Mouse (Mus musculus): Measurements from ENCODE around the gene 4930404N11Rik. TPM values are rescaled to one million over a fixed set of nuclear protein-coding genes. Genes with fewer than 3 reads are reported as not detected.
A peak's percentile ranks its signal among the peaks of the same experiment; 100 is the strongest.

4930404N11Rik gene
- polyA plus RNA-seq, 1 experiment from 2014 or later: 0.43 TPM

- whole genome bisulfite sequencing: 75% methylated on average over 5 of the region's 5 CpGs
- Histone ChIP-seq H3K27me3 (ENCODE audit: control insufficient read depth, insufficient read depth, low read length) (no peaks in the 10 kb centered on the region), H3K4me3 (ENCODE audit: low read depth, low read length) (no peak overlapping the region), H3K36me3 (ENCODE audit: control insufficient read depth, insufficient read depth, low read length) (peaks cover 22% of the 10 kb centered on the region), H3K4me1 (ENCODE audit: control insufficient read depth, insufficient read depth, low read length) (peaks cover 19% of the 10 kb centered on the region), H3K9me3 (ENCODE audit: control insufficient read depth, low read depth, low read length) (no peaks in the 10 kb centered on the region), H3K9ac (replicated peaks; ENCODE audit: low read depth, low read length) (no peak overlapping the region), H3K27ac (ENCODE audit: low read length) (no peak overlapping the region), H3K4me2 (replicated peaks; ENCODE audit: low read depth, low read length) (no peak overlapping the region)
- no peak for ATAC-seq (ENCODE audit: insufficient number of reproducible peaks, insufficient read depth, low FRiP score, low read depth)
These were observed 31.1 kb upstream of the 4930404N11Rik start for GRCm38 (mm10) chr10:81396749-81397148.

- WGBS: 85% methylated on average over 4 of the region's 4 CpGs
- Histone ChIP-seq H3K9me3 (ENCODE audit: control insufficient read depth, low read depth, low read length) (no peaks in the 10 kb centered on the region), H3K4me2 (replicated peaks; ENCODE audit: low read depth, low read length) (no peak overlapping the region), H3K4me1 (ENCODE audit: control insufficient read depth, insufficient read depth, low read length) (peaks cover 13% of the 10 kb centered on the region), H3K36me3 (ENCODE audit: control insufficient read depth, insufficient read depth, low read length) (peaks cover 22% of the 10 kb centered on the region), H3K9ac (replicated peaks; ENCODE audit: low read depth, low read length) (no peak overlapping the region), H3K27ac (ENCODE audit: low read length) (no peak overlapping the region), H3K4me3 (ENCODE audit: low read depth, low read length) (no peak overlapping the region), H3K27me3 (ENCODE audit: control insufficient read depth, insufficient read depth, low read length) (no peaks in the 10 kb centered on the region)
- no peak for ATAC-seq (ENCODE audit: insufficient number of reproducible peaks, insufficient read depth, low FRiP score, low read depth)
These were observed 30.2 kb upstream of the 4930404N11Rik start for GRCm38 (mm10) chr10:81395865-81396264.

- 14% methylated on average over 5 of the region's 5 CpGs for WGBS
- H3K4me2 ChIP-seq (replicated peaks; ENCODE audit: low read depth, low read length): no peak overlapping the region
- peaks cover 16% of the 10 kb centered on the region for H3K36me3 ChIP-seq (ENCODE audit: control insufficient read depth, insufficient read depth, low read length)
- H3K9me3 ChIP-seq (ENCODE audit: control insufficient read depth, low read depth, low read length): no peaks in the 10 kb centered on the region
- no peak for ATAC-seq (ENCODE audit: insufficient number of reproducible peaks, insufficient read depth, low FRiP score, low read depth)
- H3K27ac ChIP-seq (ENCODE audit: low read length): no peak overlapping the region
- no peaks in the 10 kb centered on the region for H3K27me3 ChIP-seq (ENCODE audit: control insufficient read depth, insufficient read depth, low read length)
- peaks cover 13% of the 10 kb centered on the region for H3K4me1 ChIP-seq (ENCODE audit: control insufficient read depth, insufficient read depth, low read length)
- no peak overlapping the region for H3K4me3 ChIP-seq (ENCODE audit: low read depth, low read length)
- no peak overlapping the region for H3K9ac ChIP-seq (replicated peaks; ENCODE audit: low read depth, low read length)
These were observed 29.5 kb upstream of the 4930404N11Rik start for GRCm38 (mm10) chr10:81395127-81395526.

GRCm38 (mm10) chr10:81393456-81394063, 27.9 kb upstream of the 4930404N11Rik start:
- peak overlapping the region; percentile 0; the same call in 1 of the 2 replicates for H3K9ac ChIP-seq (replicated peaks; ENCODE audit: low read depth, low read length)
- peaks cover 21% of the 10 kb centered on the region for H3K4me1 ChIP-seq (ENCODE audit: control insufficient read depth, insufficient read depth, low read length)
- H3K4me2 ChIP-seq (replicated peaks; ENCODE audit: low read depth, low read length): peak overlapping the region; percentile 59
- H3K9me3 ChIP-seq (ENCODE audit: control insufficient read depth, low read depth, low read length): no peaks in the 10 kb centered on the region
- peaks cover 9% of the 10 kb centered on the region for H3K36me3 ChIP-seq (ENCODE audit: control insufficient read depth, insufficient read depth, low read length)
- no peaks in the 10 kb centered on the region for H3K27me3 ChIP-seq (ENCODE audit: control insufficient read depth, insufficient read depth, low read length)
- ATAC-seq (ENCODE audit: insufficient number of reproducible peaks, insufficient read depth, low FRiP score, low read depth): no peak
- H3K27ac ChIP-seq (ENCODE audit: low read length): peak overlapping the region; percentile 70
- 4% methylated on average over 19 of the region's 19 CpGs for WGBS
- H3K4me3 ChIP-seq (ENCODE audit: low read depth, low read length): peak overlapping the region; percentile 25

GRCm38 (mm10) chr10:81392781-81393185, 27.2 kb upstream of the 4930404N11Rik start, which contains the start of gene Smim24:
Gene Smim24, plus strand, starts transcription at chr10:81393051.
- no peaks in the 10 kb centered on the region for H3K9me3 ChIP-seq (ENCODE audit: control insufficient read depth, low read depth, low read length)
- ATAC-seq (ENCODE audit: insufficient number of reproducible peaks, insufficient read depth, low FRiP score, low read depth): peak; percentile 24; the same call in 1 of the 2 replicates
- WGBS: 57% methylated on average over 14 of the region's 14 CpGs

GRCm38 (mm10) chr10:81392270-81392669, 26.7 kb upstream of the 4930404N11Rik start:
- no peak for ATAC-seq (ENCODE audit: insufficient number of reproducible peaks, insufficient read depth, low FRiP score, low read depth)
- H3K4me3 ChIP-seq (ENCODE audit: low read depth, low read length): no peak overlapping the region
- H3K27ac ChIP-seq (ENCODE audit: low read length): 0 out of 2 replicates have a peak overlapping the region, but pooled peaks have one; percentile 70
- no peak overlapping the region for H3K9ac ChIP-seq (replicated peaks; ENCODE audit: low read depth, low read length)
- H3K4me1 ChIP-seq (ENCODE audit: control insufficient read depth, insufficient read depth, low read length): peaks cover 21% of the 10 kb centered on the region
- WGBS: 85% methylated on average over 6 of the region's 6 CpGs
- H3K9me3 ChIP-seq (ENCODE audit: control insufficient read depth, low read depth, low read length): no peaks in the 10 kb centered on the region
- H3K36me3 ChIP-seq (ENCODE audit: control insufficient read depth, insufficient read depth, low read length): peaks cover 10% of the 10 kb centered on the region
- H3K4me2 ChIP-seq (replicated peaks; ENCODE audit: low read depth, low read length): no peak overlapping the region
- no peaks in the 10 kb centered on the region for H3K27me3 ChIP-seq (ENCODE audit: control insufficient read depth, insufficient read depth, low read length)

More at GRCm38 (mm10) chr10:81392781-81393185, 27.2 kb upstream of the 4930404N11Rik start, which contains the start of gene Smim24:
- Histone ChIP-seq H3K36me3 (ENCODE audit: control insufficient read depth, insufficient read depth, low read length) (peaks cover 9% of the 10 kb centered on the region), H3K27me3 (ENCODE audit: control insufficient read depth, insufficient read depth, low read length) (no peaks in the 10 kb centered on the region), H3K9ac (replicated peaks; ENCODE audit: low read depth, low read length) (peak within 1 kb of the TSS; percentile 0; the same call in 1 of the 2 replicates), H3K27ac (ENCODE audit: low read length) (peak within 1 kb of the TSS; percentile 70), H3K4me2 (replicated peaks; ENCODE audit: low read depth, low read length) (peak within 1 kb of the TSS; percentile 59), H3K4me3 (ENCODE audit: low read depth, low read length) (peak within 1 kb of the TSS; percentile 25), H3K4me1 (ENCODE audit: control insufficient read depth, insufficient read depth, low read length) (peaks cover 21% of the 10 kb centered on the region)

GRCm38 (mm10) chr10:81390678-81390965, 25.0 kb upstream of the 4930404N11Rik start:
- peaks cover 25% of the 10 kb centered on the region for H3K36me3 ChIP-seq (ENCODE audit: control insufficient read depth, insufficient read depth, low read length)
- no peak overlapping the region for H3K4me3 ChIP-seq (ENCODE audit: low read depth, low read length)

GRCm38 (mm10) chr10:81389801-81390677, 24.4 kb upstream of the 4930404N11Rik start:
- Histone ChIP-seq H3K27ac (ENCODE audit: low read length) (no peak overlapping the region), H3K4me1 (ENCODE audit: control insufficient read depth, insufficient read depth, low read length) (peaks cover 28% of the 10 kb centered on the region), H3K4me3 (ENCODE audit: low read depth, low read length) (no peak overlapping the region), H3K36me3 (ENCODE audit: control insufficient read depth, insufficient read depth, low read length) (peaks cover 25% of the 10 kb centered on the region), H3K9me3 (ENCODE audit: control insufficient read depth, low read depth, low read length) (no peaks in the 10 kb centered on the region), H3K27me3 (ENCODE audit: control insufficient read depth, insufficient read depth, low read length) (no peaks in the 10 kb centered on the region), H3K4me2 (replicated peaks; ENCODE audit: low read depth, low read length) (no peak overlapping the region), H3K9ac (replicated peaks; ENCODE audit: low read depth, low read length) (no peak overlapping the region)
- ATAC-seq (ENCODE audit: insufficient number of reproducible peaks, insufficient read depth, low FRiP score, low read depth): peak; percentile 48; the same call in 1 of the 2 replicates
- 60% methylated on average over 23 of the region's 23 CpGs for WGBS

More at GRCm38 (mm10) chr10:81390678-81390965, 25.0 kb upstream of the 4930404N11Rik start:
- Histone ChIP-seq H3K27ac (ENCODE audit: low read length) (no peak overlapping the region), H3K4me1 (ENCODE audit: control insufficient read depth, insufficient read depth, low read length) (peaks cover 23% of the 10 kb centered on the region), H3K9ac (replicated peaks; ENCODE audit: low read depth, low read length) (no peak overlapping the region), H3K27me3 (ENCODE audit: control insufficient read depth, insufficient read depth, low read length) (no peaks in the 10 kb centered on the region), H3K4me2 (replicated peaks; ENCODE audit: low read depth, low read length) (no peak overlapping the region), H3K9me3 (ENCODE audit: control insufficient read depth, low read depth, low read length) (no peaks in the 10 kb centered on the region)
- ATAC-seq (ENCODE audit: insufficient number of reproducible peaks, insufficient read depth, low FRiP score, low read depth): no peak
- WGBS: 86% methylated on average over 13 of the region's 13 CpGs
